Mouse (Mus musculus): Measurements from ENCODE around the gene 2300002M23Rik.

DNA sequence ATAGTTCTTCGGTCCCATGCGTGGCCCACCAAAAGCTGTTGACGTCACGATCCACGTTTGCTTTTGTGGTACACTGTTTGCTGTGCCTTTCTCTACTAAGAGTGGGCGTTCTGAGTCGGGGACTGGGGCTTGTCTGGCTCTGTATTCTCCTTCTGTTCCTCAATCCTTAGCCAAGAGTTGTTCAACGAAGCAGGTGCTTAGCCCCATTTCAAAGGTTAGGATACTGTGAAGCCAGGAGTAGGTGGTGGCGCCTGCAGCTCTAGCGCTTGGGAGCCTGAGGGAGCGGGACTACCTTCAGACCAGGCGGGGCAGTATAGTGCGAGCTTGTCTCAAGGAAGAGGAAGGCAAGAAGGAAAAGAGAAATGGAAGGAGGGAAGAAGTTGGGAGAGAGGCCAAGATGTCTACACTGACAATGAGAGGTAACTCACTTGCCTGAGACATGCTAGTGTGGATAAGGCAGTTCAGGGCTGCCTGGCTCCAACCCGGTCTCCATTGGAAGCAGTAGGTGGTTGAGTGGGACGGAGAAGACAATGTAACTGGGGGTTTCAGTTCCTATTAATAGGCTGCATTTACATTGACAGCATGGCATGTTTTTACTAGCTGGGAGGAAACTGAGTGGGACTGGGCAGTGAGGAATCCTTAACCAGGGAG lies 24.4 kb upstream of the 2300002M23Rik start:
- TF ChIP-seq POLR2A (IDR thresholded peaks at IDR 0.05; ENCODE audit: borderline replicate concordance, extremely low read depth, insufficient read depth, insufficient read length, poor library complexity, severe bottlenecking) (no peak), CTCF (IDR thresholded peaks at IDR 0.05; ENCODE audit: borderline replicate concordance, extremely low read depth, insufficient read depth, insufficient read length) (no peak)
